Mouse (Mus musculus): ENCODE measurements around the gene Slc4a11. TPM values are rescaled to one million over a fixed set of nuclear protein-coding genes. Genes with fewer than 3 reads are reported as not detected.

Slc4a11 gene
- polyA plus RNA-seq, 1 experiment from 2014 or later: 0.45 TPM

DNA sequence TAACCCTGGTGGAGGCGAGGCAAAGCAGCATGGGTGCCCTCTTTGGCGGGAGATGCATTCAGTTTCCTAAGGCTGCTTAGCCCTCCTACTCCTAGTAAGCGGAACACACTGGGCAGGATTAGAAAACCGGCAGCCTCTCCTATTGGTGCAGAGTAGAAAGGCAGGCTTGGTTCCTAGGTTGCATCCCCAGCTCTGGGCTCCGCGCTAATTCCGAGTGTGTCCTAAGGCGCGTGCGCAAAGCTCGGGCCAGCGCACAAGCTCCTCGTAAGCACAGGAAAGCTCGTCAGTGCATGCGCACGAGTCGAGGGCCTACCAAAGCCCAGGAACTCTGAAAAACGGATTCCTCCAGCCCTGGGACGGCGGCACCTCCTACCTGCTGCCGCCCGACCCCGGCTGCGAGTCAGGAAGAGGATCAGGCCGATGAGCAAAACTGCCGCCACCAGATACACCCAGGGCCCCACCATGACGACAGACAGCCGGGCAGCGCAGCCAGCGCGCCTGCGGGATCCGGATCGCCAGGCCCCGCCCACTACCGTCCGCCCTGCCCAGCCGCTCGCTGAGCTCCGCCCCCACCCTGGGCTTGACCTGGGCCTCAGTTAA, 33.1 kb downstream of the Slc4a11 start, which contains the start of gene Ddrgk1:
Gene Ddrgk1, minus strand, starts transcription at position 558 of the 600 bp plus-strand sequence.
- H3K4me1 ChIP-seq (replicated peaks; ENCODE audit: control insufficient read depth, insufficient read depth, low read length): peaks cover 22% of the 10 kb centered on the region
- H3K36me3 ChIP-seq (ENCODE audit: control insufficient read depth, insufficient read depth, low read length): peaks cover 18% of the 10 kb centered on the region
- H3K27me3 ChIP-seq (replicated peaks; ENCODE audit: control insufficient read depth, insufficient read depth, low read length): no peaks in the 10 kb centered on the region
- H3K4me2 ChIP-seq: peak within 1 kb of the TSS; percentile 95
- peak; percentile 92 for ATAC-seq (replicated peaks; ENCODE audit: low FRiP score)
- H3K9me3 ChIP-seq (ENCODE audit: control insufficient read depth, low read length): no peaks in the 10 kb centered on the region
- DNase-seq (ENCODE audit: low spot score): peak; percentile 93
- WGBS: under 1% methylated on average over 40 of the region's 40 CpGs
- peak within 1 kb of the TSS; percentile 56 for H3K4me3 ChIP-seq (ENCODE audit: low read depth, low read length)
- H3K9ac ChIP-seq (ENCODE audit: low read depth, low read length): peak within 1 kb of the TSS; percentile 87
- peak within 1 kb of the TSS; percentile 94 for H3K27ac ChIP-seq (ENCODE audit: low read depth, low read length)

DNA sequence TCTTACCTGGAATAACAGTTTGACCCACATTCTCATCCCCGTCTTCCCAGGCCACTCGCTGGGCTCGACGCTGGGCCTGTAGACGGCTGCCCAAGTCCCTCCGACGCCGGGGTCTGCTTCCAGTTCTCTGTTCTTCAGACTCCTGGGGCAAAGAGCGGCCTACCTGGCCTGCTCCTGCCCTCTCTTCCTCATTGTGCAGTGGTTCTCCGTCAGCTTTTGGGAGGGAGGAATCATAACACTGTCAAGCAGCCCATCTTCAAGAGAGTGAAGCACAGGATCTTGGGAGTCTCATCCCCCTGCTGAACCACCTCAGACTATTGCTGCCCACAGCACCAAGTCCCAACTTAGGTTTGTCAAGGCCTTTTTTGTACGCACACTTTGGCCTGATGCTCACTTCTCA, 34.0 kb downstream of the Slc4a11 start:
- H3K9me3 ChIP-seq (ENCODE audit: control insufficient read depth, low read length): no peaks in the 10 kb centered on the region
- peaks cover 22% of the 10 kb centered on the region for H3K36me3 ChIP-seq (ENCODE audit: control insufficient read depth, insufficient read depth, low read length)
- DNase-seq (ENCODE audit: low spot score): no peak
- H3K4me3 ChIP-seq (ENCODE audit: low read depth, low read length): peak overlapping the region; percentile 56
- H3K4me2 ChIP-seq: peak overlapping the region; percentile 95
- H3K27me3 ChIP-seq (replicated peaks; ENCODE audit: control insufficient read depth, insufficient read depth, low read length): no peaks in the 10 kb centered on the region
- peak overlapping the region; percentile 87 for H3K9ac ChIP-seq (ENCODE audit: low read depth, low read length)
- H3K27ac ChIP-seq (ENCODE audit: low read depth, low read length): peak overlapping the region; percentile 94
- ATAC-seq (replicated peaks; ENCODE audit: low FRiP score): no peak
- peaks cover 16% of the 10 kb centered on the region for H3K4me1 ChIP-seq (replicated peaks; ENCODE audit: control insufficient read depth, insufficient read depth, low read length)
- 87% methylated on average over 11 of the region's 11 CpGs for WGBS

DNA sequence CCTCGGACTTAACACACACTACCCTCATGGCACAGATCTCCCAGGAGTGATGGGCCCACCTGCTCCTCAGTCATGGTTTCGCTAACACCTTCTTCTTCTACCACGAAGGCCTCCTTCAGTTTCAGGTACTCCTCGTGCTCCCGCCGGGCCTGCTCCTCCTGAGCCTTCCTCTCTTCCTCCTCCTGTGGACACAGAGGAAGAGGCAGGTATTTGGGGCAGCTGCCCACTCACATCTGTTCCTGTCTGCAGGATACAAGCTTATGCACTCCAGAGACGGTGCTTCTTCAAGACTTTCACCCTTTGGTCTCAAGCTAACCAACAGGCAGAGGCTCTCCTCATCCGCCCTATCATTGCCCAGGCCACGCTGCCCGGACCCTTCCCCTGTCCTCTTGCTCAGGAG, 38.8 kb downstream of the Slc4a11 start:
- Histone ChIP-seq H3K27me3 (replicated peaks; ENCODE audit: control insufficient read depth, insufficient read depth, low read length) (no peaks in the 10 kb centered on the region), H3K4me3 (ENCODE audit: low read depth, low read length) (no peak overlapping the region), H3K36me3 (ENCODE audit: control insufficient read depth, insufficient read depth, low read length) (peaks cover 28% of the 10 kb centered on the region), H3K9ac (ENCODE audit: low read depth, low read length) (no peak overlapping the region), H3K9me3 (ENCODE audit: control insufficient read depth, low read length) (no peaks in the 10 kb centered on the region), H3K27ac (ENCODE audit: low read depth, low read length) (no peak overlapping the region), H3K4me2 (no peak overlapping the region), H3K4me1 (replicated peaks; ENCODE audit: control insufficient read depth, insufficient read depth, low read length) (peaks cover 21% of the 10 kb centered on the region)
- no peak for DNase-seq (ENCODE audit: low spot score)
- WGBS: 94% methylated on average over 10 of the region's 10 CpGs
- no peak for ATAC-seq (replicated peaks; ENCODE audit: low FRiP score)

DNA sequence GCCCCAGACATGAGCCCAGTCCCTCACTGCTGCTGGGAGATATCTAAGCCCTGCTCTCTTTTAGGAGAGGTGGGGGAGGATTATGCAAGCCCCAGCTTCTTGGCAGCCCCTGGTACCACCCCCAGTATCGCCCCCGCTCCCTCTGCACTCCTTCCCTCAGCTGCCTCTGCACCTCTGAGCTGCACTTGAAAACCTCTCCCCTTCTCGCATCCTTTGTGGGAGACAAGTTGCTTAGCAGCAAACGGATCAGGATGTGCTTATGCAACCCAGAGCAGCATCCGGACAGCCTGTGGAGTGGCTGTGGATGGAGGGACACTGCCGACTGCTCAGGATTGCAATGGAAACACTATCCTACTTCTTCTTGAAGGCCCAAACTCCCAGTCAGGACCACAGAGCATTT, 39.8 kb downstream of the Slc4a11 start:
- H3K36me3 ChIP-seq (ENCODE audit: control insufficient read depth, insufficient read depth, low read length): peaks cover 26% of the 10 kb centered on the region

DNA sequence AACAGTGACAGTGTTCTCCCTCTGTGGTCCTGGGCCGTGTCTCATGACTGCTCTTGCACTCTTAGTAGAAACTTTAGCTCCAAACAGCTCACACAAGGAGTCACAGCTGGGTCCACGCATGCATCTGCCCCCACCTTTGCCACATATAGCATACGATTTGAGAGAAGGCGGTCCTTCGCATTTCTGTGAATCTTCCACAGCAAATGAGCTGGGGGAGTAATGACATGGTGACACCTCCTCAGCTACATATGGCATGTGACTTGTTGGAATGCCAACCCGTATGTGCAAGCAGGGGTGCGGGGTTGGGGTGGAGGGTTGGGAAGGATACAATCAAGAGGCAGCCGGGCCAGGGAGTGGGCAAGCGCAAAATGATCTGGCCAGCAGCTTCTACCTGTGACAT, 40.8 kb downstream of the Slc4a11 start:
- WGBS: 92% methylated on average over 9 of the region's 9 CpGs
- H3K4me2 ChIP-seq: no peak overlapping the region

More for the DNA sequence above, 39.8 kb downstream of the Slc4a11 start:
- WGBS: 90% methylated on average over 6 of the region's 6 CpGs
- Histone ChIP-seq H3K9ac (ENCODE audit: low read depth, low read length) (no peak overlapping the region), H3K9me3 (ENCODE audit: control insufficient read depth, low read length) (no peaks in the 10 kb centered on the region), H3K4me2 (no peak overlapping the region), H3K27me3 (replicated peaks; ENCODE audit: control insufficient read depth, insufficient read depth, low read length) (no peaks in the 10 kb centered on the region), H3K27ac (ENCODE audit: low read depth, low read length) (no peak overlapping the region), H3K4me1 (replicated peaks; ENCODE audit: control insufficient read depth, insufficient read depth, low read length) (peaks cover 18% of the 10 kb centered on the region), H3K4me3 (ENCODE audit: low read depth, low read length) (no peak overlapping the region)
- ATAC-seq (replicated peaks; ENCODE audit: low FRiP score): no peak
- no peak for DNase-seq (ENCODE audit: low spot score)

DNA sequence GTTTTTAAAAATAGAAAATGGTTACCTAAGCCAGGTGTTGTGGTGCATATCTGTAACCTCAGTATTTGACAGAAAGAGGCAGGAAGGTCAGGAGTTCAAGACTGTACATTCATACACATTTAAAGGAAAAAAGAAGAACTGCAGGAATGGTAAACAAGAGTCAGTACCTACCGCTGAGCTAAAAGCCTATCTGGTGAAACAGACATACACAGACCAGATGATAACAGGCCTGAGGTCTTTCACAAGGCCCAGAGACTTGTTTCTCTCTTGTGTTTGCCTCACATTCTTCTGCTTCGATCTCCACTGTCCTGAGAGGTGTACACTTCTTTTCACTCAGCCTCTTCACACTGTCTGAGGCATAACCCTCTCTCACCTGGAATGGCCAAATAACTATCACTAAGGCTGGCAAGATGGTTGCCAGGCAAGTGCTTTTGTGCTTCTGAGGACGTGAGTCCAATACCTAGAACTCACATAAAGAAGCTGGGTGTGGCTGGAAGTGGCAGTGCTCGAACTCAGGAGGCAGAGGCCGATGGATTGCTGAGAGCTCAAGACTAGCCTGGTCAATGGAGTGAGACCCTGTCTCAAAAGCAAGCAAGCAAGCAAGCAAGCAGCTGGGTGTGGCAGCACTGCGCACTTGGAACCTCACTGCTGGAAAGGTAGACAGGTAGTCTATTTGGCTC, 41.5 kb downstream of the Slc4a11 start:
- 63% methylated on average over 6 of the region's 6 CpGs for WGBS
- Histone ChIP-seq H3K9ac (ENCODE audit: low read depth, low read length) (peak overlapping the region; percentile 44), H3K4me1 (replicated peaks; ENCODE audit: control insufficient read depth, insufficient read depth, low read length) (peaks cover 18% of the 10 kb centered on the region), H3K9me3 (ENCODE audit: control insufficient read depth, low read length) (no peaks in the 10 kb centered on the region), H3K36me3 (ENCODE audit: control insufficient read depth, insufficient read depth, low read length) (peaks cover 16% of the 10 kb centered on the region; the same call in 1 of the 2 replicates), H3K27ac (ENCODE audit: low read depth, low read length) (peak overlapping the region; percentile 90), H3K27me3 (replicated peaks; ENCODE audit: control insufficient read depth, insufficient read depth, low read length) (no peaks in the 10 kb centered on the region), H3K4me2 (peak overlapping the region; percentile 39; the same call in 1 of the 2 replicates), H3K4me3 (ENCODE audit: low read depth, low read length) (no peak overlapping the region)
- peak; percentile 87 for ATAC-seq (replicated peaks; ENCODE audit: low FRiP score)
- DNase-seq (ENCODE audit: low spot score): no peak

More for the DNA sequence above, 40.8 kb downstream of the Slc4a11 start:
- H3K9ac ChIP-seq (ENCODE audit: low read depth, low read length): 0 out of 2 replicates have a peak overlapping the region, but pooled peaks have one; percentile 44
- H3K4me1 ChIP-seq (replicated peaks; ENCODE audit: control insufficient read depth, insufficient read depth, low read length): peaks cover 18% of the 10 kb centered on the region
- ATAC-seq (replicated peaks; ENCODE audit: low FRiP score): no peak
- peak overlapping the region; percentile 90 for H3K27ac ChIP-seq (ENCODE audit: low read depth, low read length)
- no peaks in the 10 kb centered on the region for H3K27me3 ChIP-seq (replicated peaks; ENCODE audit: control insufficient read depth, insufficient read depth, low read length)
- H3K4me3 ChIP-seq (ENCODE audit: low read depth, low read length): no peak overlapping the region
- no peak for DNase-seq (ENCODE audit: low spot score)
- peaks cover 18% of the 10 kb centered on the region for H3K36me3 ChIP-seq (ENCODE audit: control insufficient read depth, insufficient read depth, low read length)
- no peaks in the 10 kb centered on the region for H3K9me3 ChIP-seq (ENCODE audit: control insufficient read depth, low read length)

DNA sequence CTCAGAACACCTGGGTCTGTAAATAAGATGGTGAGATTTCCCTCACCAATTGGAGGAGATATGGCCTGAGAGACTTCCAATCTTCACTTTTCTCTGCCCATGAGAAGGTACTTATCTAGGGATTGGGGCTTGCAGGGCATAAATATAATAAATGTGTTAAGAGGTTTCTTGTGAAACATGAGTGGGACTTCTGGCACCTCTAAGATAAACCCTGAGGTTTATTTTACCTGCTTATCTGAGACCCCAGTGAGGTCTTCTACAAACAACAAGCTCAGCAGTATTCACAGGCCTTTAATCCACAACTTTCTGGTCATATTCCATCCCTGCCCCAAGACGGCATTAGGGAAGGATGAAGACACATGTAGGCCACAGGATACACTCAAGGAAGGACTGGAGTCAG, 43.6 kb downstream of the Slc4a11 start:
- Histone ChIP-seq H3K27ac (ENCODE audit: low read depth, low read length) (no peak overlapping the region), H3K4me1 (replicated peaks; ENCODE audit: control insufficient read depth, insufficient read depth, low read length) (peaks cover 18% of the 10 kb centered on the region), H3K36me3 (ENCODE audit: control insufficient read depth, insufficient read depth, low read length) (peaks cover 8% of the 10 kb centered on the region; the same call in 1 of the 2 replicates), H3K27me3 (replicated peaks; ENCODE audit: control insufficient read depth, insufficient read depth, low read length) (no peaks in the 10 kb centered on the region), H3K9ac (ENCODE audit: low read depth, low read length) (no peak overlapping the region), H3K4me2 (0 out of 2 replicates have a peak overlapping the region, but pooled peaks have one; percentile 1), H3K9me3 (ENCODE audit: control insufficient read depth, low read length) (no peaks in the 10 kb centered on the region), H3K4me3 (ENCODE audit: low read depth, low read length) (no peak overlapping the region)
- WGBS: 59% methylated on average over 1 of the region's 1 CpGs
- ATAC-seq (replicated peaks; ENCODE audit: low FRiP score) (peak; percentile 63), DNase-seq (ENCODE audit: low spot score) (no peak)

DNA sequence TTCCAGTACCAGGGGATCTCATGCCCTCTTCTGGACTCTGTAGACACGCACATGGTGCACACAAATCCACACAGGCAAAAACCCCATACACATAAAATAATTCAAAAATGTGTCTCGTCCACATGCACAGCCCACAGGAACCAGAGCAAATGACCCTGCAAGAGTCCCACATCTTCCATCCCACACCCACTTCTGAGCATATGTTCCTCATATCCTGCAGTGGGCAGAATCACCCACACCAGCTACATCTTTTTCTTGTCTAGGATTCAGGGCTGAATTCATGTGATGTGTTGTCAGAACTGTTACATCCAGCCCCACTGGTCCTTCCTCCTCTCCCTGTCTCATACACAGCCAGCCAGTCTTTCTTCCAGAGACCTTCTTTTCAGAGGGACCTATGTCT, 44.0 kb downstream of the Slc4a11 start:
- DNase-seq (ENCODE audit: low spot score) (no peak), ATAC-seq (replicated peaks; ENCODE audit: low FRiP score) (no peak)
- Histone ChIP-seq H3K9ac (ENCODE audit: low read depth, low read length) (no peak overlapping the region), H3K4me3 (ENCODE audit: low read depth, low read length) (no peak overlapping the region), H3K4me1 (replicated peaks; ENCODE audit: control insufficient read depth, insufficient read depth, low read length) (peaks cover 18% of the 10 kb centered on the region), H3K36me3 (ENCODE audit: control insufficient read depth, insufficient read depth, low read length) (peaks cover 6% of the 10 kb centered on the region; the same call in 1 of the 2 replicates), H3K4me2 (no peak overlapping the region), H3K27me3 (replicated peaks; ENCODE audit: control insufficient read depth, insufficient read depth, low read length) (no peaks in the 10 kb centered on the region), H3K9me3 (ENCODE audit: control insufficient read depth, low read length) (no peaks in the 10 kb centered on the region), H3K27ac (ENCODE audit: low read depth, low read length) (no peak overlapping the region)
- 81% methylated on average over 2 of the region's 2 CpGs for WGBS

Data from liver, embryonic 11.5 days (tissue).